Mouse (Mus musculus) intestine, embryonic 14.5 days (tissue): ENCODE data around the gene Gm49510. TPM values are rescaled to one million over a fixed set of nuclear protein-coding genes. Genes with fewer than 3 reads are reported as not detected.
A peak's percentile ranks its signal among the peaks of the same experiment; 100 is the strongest.

Experiments
- ATAC-seq: fragments of 200-750 bp; cut with Nextera tagmentation; replicated peaks from 2 replicates; pipeline ENCODE4 v1.8.0; 2017; ENCODE audit warnings: low read depth, moderate number of reproducible peaks, moderate TSS enrichment, moderate library complexity; ENCODE audit not compliant: low FRiP score, low TSS enrichment
- DNase-seq: peaks from one replicate; pipeline ENCODE4 v3.0.0-alpha.2; 2018; ENCODE audit warnings: low spot score
- H3K27ac ChIP-seq: fragments of 300-500 bp; sonication (generic); 2 replicates; pipeline ENCODE4 v1.5.1; 2014; ENCODE audit warnings: low read depth, mild to moderate bottlenecking, control low read depth
- H3K27me3 ChIP-seq: fragments of 300-500 bp; sonication (generic); replicated peaks from 2 replicates; pipeline ENCODE4 v1.6.1; 2014; ENCODE audit warnings: low read length, control low read depth; ENCODE audit not compliant: control insufficient read depth, insufficient read depth
- H3K36me3 ChIP-seq: fragments of 300-500 bp; sonication (generic); 2 replicates; pipeline ENCODE4 v1.6.1; 2014; ENCODE audit warnings: low read length, control low read depth; ENCODE audit not compliant: control insufficient read depth, insufficient read depth
- H3K4me1 ChIP-seq: fragments of 300-500 bp; sonication (generic); replicated peaks from 2 replicates; pipeline ENCODE4 v1.6.1; 2014; ENCODE audit warnings: low read length, control low read depth, mixed read lengths; ENCODE audit not compliant: control insufficient read depth, insufficient read depth
- H3K4me2 ChIP-seq: fragments of 300-500 bp; sonication (generic); 2 replicates; pipeline ENCODE4 v1.6.1; 2014; ENCODE audit warnings: low read length
- H3K4me3 ChIP-seq: fragments of 300-500 bp; sonication (generic); 2 replicates; pipeline ENCODE4 v1.5.1; 2014; ENCODE audit warnings: low read depth, low read length, control low read depth, mixed read lengths
- H3K9ac ChIP-seq: fragments of 300-500 bp; sonication (generic); 2 replicates; pipeline ENCODE4 v1.6.1; 2014; ENCODE audit warnings: mild to moderate bottlenecking, low read length
- H3K9me3 ChIP-seq: fragments of 300-500 bp; sonication (generic); 2 replicates; pipeline ENCODE4 v1.6.1; 2016; ENCODE audit warnings: low read length, control low read depth; ENCODE audit not compliant: control insufficient read depth
- WGBS: fragments of 180-500 bp; shearing (Covaris S2); extraction: QIAGEN DNeasy Blood & Tissue Kit; methylation state at CpG from one replicate; pipeline ENCODE4 v1.1.7; 2014; 5-methylcytosine and 5-hydroxymethylcytosine counted together
- polyA plus RNA-seq: library from polyadenylated mRNA; unstranded; fragments of >200 nt; fragmentation: Nextera tagmentation; extraction: Ambion mirVana; gene quantifications from 2 replicates; pipeline ENCODE4 v1.2.1, GENCODE M21; 2014

Gm49510 gene
- polyA plus RNA-seq, 1 experiment from 2014 or later = 0.62 TPM

GRCm38 (mm10) chr15:78927021-78927787 is 27.7 kb downstream of the Gm49510 start:
- peak overlapping the region; percentile 61 for H3K9ac ChIP-seq
- WGBS = 16% methylated on average over 15 of the region's 15 CpGs
- DNase-seq (peak; percentile 64), ATAC-seq (no peak)
- H3K4me2 ChIP-seq = peak overlapping the region; percentile 92
- peaks cover 16% of the 10 kb centered on the region for H3K36me3 ChIP-seq
- no peaks in the 10 kb centered on the region for H3K27me3 ChIP-seq
- H3K9me3 ChIP-seq = no peaks in the 10 kb centered on the region
- H3K27ac ChIP-seq = peak overlapping the region; percentile 94
- peaks cover 23% of the 10 kb centered on the region for H3K4me1 ChIP-seq
- peak overlapping the region; percentile 64 for H3K4me3 ChIP-seq

GRCm38 (mm10) chr15:78927788-78928457 is 28.5 kb downstream of the Gm49510 start:
- ATAC-seq (peak; percentile 59), DNase-seq (peak; percentile 88)
- under 1% methylated on average over 35 of the region's 35 CpGs for WGBS
- H3K4me1 ChIP-seq = peaks cover 23% of the 10 kb centered on the region
- peak overlapping the region; percentile 94 for H3K27ac ChIP-seq
- H3K9ac ChIP-seq = peak overlapping the region; percentile 61
- H3K9me3 ChIP-seq = no peaks in the 10 kb centered on the region
- H3K4me3 ChIP-seq = peak overlapping the region; percentile 64
- H3K27me3 ChIP-seq = no peaks in the 10 kb centered on the region
- H3K36me3 ChIP-seq = peaks cover 16% of the 10 kb centered on the region
- H3K4me2 ChIP-seq = peak overlapping the region; percentile 92

DNA sequence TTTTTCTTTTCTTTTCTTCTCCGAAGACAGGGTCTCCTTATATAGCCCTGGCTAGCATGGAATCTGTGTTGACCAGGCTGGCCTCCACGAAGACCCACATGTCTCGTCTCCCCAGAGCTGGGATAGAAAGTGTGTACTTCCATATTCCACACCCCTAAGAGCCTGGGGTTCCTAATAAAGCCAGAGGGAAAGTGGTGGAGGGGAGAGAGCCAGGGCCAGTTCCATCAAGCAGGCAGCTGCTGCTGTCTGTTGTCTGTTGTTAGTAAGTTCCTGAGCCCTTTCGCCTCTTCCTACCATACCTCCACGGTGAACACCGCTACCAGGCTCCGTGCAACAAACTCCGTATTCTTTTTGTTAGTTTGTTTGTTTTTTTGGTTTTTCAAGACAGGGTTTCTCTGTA is 29.1 kb downstream of the Gm49510 start:
- Histone ChIP-seq H3K4me2 (peak overlapping the region; percentile 92), H3K9me3 (no peaks in the 10 kb centered on the region), H3K27me3 (no peaks in the 10 kb centered on the region), H3K27ac (peak overlapping the region; percentile 94; the same call in 1 of the 2 replicates), H3K4me3 (peak overlapping the region; percentile 64), H3K36me3 (peaks cover 16% of the 10 kb centered on the region), H3K4me1 (peaks cover 23% of the 10 kb centered on the region), H3K9ac (peak overlapping the region; percentile 61; the same call in 1 of the 2 replicates)
- WGBS = 44% methylated on average over 8 of the region's 8 CpGs
- DNase-seq = no peak
- ATAC-seq = peak; percentile 5; the same call in 1 of the 2 replicates

GRCm38 (mm10) chr15:78930192-78930706 is 30.8 kb downstream of the Gm49510 start:
- 94% methylated on average over 6 of the region's 6 CpGs for WGBS
- peaks cover 16% of the 10 kb centered on the region for H3K36me3 ChIP-seq
- peaks cover 20% of the 10 kb centered on the region for H3K4me1 ChIP-seq
- H3K4me2 ChIP-seq = no peak overlapping the region
- no peak overlapping the region for H3K27ac ChIP-seq
- DNase-seq = no peak
- H3K9ac ChIP-seq = no peak overlapping the region
- no peak for ATAC-seq
- H3K27me3 ChIP-seq = no peaks in the 10 kb centered on the region
- no peak overlapping the region for H3K4me3 ChIP-seq
- H3K9me3 ChIP-seq = no peaks in the 10 kb centered on the region

DNA sequence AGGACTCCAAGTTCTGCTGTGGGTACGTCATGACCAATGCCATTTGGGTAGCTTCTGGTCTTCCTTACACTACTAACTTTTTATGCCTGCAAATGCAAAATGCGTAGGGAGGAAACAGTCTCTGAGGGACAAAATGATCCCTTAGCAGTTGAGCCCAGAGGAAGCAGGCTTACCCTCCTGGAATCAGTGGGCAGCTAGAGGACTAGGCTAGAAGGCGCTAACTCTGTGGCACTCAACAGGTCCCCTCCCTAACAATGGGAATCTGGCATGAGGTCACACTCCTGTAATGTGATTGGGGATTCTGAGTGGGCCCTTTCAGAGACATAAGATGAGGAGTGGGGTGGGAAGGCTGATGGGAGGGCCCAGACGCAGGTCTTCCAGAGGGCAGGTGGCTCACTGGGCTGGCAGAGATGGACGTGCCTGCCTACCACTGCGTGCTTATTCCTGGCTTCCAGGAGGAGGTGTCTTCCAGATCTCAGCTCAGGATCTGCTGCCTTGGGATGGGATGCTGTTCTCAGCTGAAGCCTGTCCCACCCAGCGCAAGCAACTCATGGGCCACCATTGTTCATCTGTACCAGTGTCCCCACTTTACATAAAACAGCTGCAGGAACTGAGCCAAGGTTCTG is 31.4 kb downstream of the Gm49510 start:
- Histone ChIP-seq H3K27ac (no peak overlapping the region), H3K9me3 (no peaks in the 10 kb centered on the region), H3K27me3 (no peaks in the 10 kb centered on the region), H3K36me3 (peaks cover 16% of the 10 kb centered on the region), H3K9ac (no peak overlapping the region), H3K4me3 (no peak overlapping the region), H3K4me1 (peaks cover 18% of the 10 kb centered on the region), H3K4me2 (no peak overlapping the region)
- ATAC-seq (no peak), DNase-seq (no peak)
- 87% methylated on average over 7 of the region's 7 CpGs for WGBS

GRCm38 (mm10) chr15:78931577-78931976 is 32.1 kb downstream of the Gm49510 start:
- Histone ChIP-seq H3K4me3 (no peak overlapping the region), H3K4me1 (peaks cover 15% of the 10 kb centered on the region), H3K4me2 (no peak overlapping the region), H3K9ac (no peak overlapping the region), H3K27me3 (no peaks in the 10 kb centered on the region), H3K36me3 (peaks cover 16% of the 10 kb centered on the region), H3K27ac (no peak overlapping the region), H3K9me3 (no peaks in the 10 kb centered on the region)
- WGBS = 23% methylated on average over 3 of the region's 3 CpGs
- DNase-seq (peak; percentile 57), ATAC-seq (no peak)

DNA sequence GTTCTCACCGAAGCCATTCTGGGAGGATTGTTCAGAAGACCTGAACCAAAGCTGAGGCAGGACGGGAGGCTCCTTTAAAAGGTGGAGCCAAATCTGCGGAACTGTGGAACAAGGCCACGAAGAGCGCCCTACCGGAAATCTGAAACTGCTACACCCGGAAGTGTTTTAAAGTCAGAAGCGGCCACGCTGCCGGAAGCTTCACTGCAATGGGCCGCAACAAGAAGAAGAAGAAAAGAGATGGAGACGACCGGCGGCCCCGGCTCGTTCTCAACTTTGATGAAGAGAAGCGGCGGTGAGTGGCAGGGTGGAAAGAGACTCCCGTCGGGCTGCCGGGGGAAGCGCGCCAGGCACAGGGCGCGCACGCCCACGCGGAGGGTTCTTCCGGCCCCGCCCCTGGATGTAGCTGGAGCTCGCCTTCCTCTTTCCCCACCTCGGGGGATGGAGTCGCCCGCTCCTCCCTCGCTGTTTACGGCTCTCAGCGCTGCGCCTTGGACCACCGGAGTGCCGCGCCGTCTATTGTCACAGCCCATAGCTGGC is 35.4 kb downstream of the Gm49510 start, which contains the start of gene Nol12:
Gene Nol12 (plus strand): TSS at position 150 of the 537 bp plus-strand sequence.
- H3K36me3 ChIP-seq = peaks cover 34% of the 10 kb centered on the region
- DNase-seq (peak; percentile 94), ATAC-seq (peak; percentile 81)
- H3K27me3 ChIP-seq = no peaks in the 10 kb centered on the region
- under 1% methylated on average over 42 of the region's 42 CpGs for WGBS
- peak within 1 kb of the TSS; percentile 64 for H3K4me2 ChIP-seq
- peak within 1 kb of the TSS; percentile 67 for H3K9ac ChIP-seq
- H3K4me3 ChIP-seq = peak within 1 kb of the TSS; percentile 94
- no peaks in the 10 kb centered on the region for H3K9me3 ChIP-seq
- peak within 1 kb of the TSS; percentile 82 for H3K27ac ChIP-seq
- H3K4me1 ChIP-seq = peaks cover 11% of the 10 kb centered on the region

- no peak overlapping the region for H3K27ac ChIP-seq
- H3K9me3 ChIP-seq = no peaks in the 10 kb centered on the region
- H3K36me3 ChIP-seq = peaks cover 41% of the 10 kb centered on the region
- H3K9ac ChIP-seq = no peak overlapping the region
- 92% methylated on average over 12 of the region's 12 CpGs for WGBS
- H3K4me3 ChIP-seq = no peak overlapping the region
- peaks cover 9% of the 10 kb centered on the region for H3K4me1 ChIP-seq
- DNase-seq = no peak
- no peak overlapping the region for H3K4me2 ChIP-seq
- no peaks in the 10 kb centered on the region for H3K27me3 ChIP-seq
- no peak for ATAC-seq
Measured at GRCm38 (mm10) chr15:78936403-78936802, 36.9 kb downstream of the Gm49510 start.
